Mouse (Mus musculus) liver, adult 2 months (tissue): ENCODE results near the gene Klrb1a. TPM values are rescaled to one million over a fixed set of nuclear protein-coding genes. Genes with fewer than 3 reads are reported as not detected.
"Not testable (repeated sequence)": the region's sequence is repeated elsewhere in the genome, so short reads cannot be mapped to it uniquely, and the experiment has no call there.

Experiments used
- DNase-seq: peaks from one replicate; pipeline ENCODE4 v3.0.0-alpha.2; 2011; ENCODE audit warnings: low read depth, low spot score; ENCODE audit errors: extremely low read depth
- H3K27ac ChIP-seq: fragments of 200-500 bp; replicated peaks from 2 replicates; pipeline ENCODE4 v1.5.1; 2012; ENCODE audit warnings: low read depth, mild to moderate bottlenecking, control low read depth, inconsistent platforms, low read length; ENCODE audit not compliant: insufficient read depth
- H3K27me3 ChIP-seq: fragments of 200-500 bp; 2 replicates; pipeline ENCODE4 v1.6.1; 2012; ENCODE audit warnings: mild to moderate bottlenecking, moderate library complexity, low read length, inconsistent platforms; ENCODE audit not compliant: control insufficient read depth, insufficient read depth
- H3K36me3 ChIP-seq: fragments of 200-500 bp; 2 replicates; pipeline ENCODE4 v1.6.1; 2012; ENCODE audit warnings: low read length, inconsistent platforms; ENCODE audit not compliant: control insufficient read depth, insufficient read depth
- H3K4me1 ChIP-seq: fragments of 200-500 bp; 2 replicates; pipeline ENCODE4 v1.6.1; 2011; ENCODE audit warnings: low read length; ENCODE audit not compliant: control insufficient read depth, insufficient read depth
- H3K4me3 ChIP-seq: fragments of 200-500 bp; 2 replicates; pipeline ENCODE4 v1.5.1; 2011; ENCODE audit warnings: low read depth, mild to moderate bottlenecking, control low read depth, low read length, moderate library complexity; ENCODE audit not compliant: insufficient read depth
- H3K79me2 ChIP-seq: fragments of 200-500 bp; 2 replicates; pipeline ENCODE4 v1.6.1; 2012; ENCODE audit warnings: inconsistent platforms, mild to moderate bottlenecking, low read length, moderate library complexity; ENCODE audit not compliant: control insufficient read depth, insufficient read depth
- H3K9ac ChIP-seq: fragments of 200-500 bp; 2 replicates; pipeline ENCODE4 v1.6.1; 2012; ENCODE audit warnings: low read depth, mild to moderate bottlenecking, control low read depth, inconsistent platforms, low read length
- CTCF ChIP-seq: fragments of 200-500 bp; IDR thresholded peaks from 2 replicates; pipeline ENCODE4 v1.5.1; 2011; ENCODE audit warnings: low read depth, low read length, control low read depth
- POLR2A ChIP-seq: fragments of 200-500 bp; IDR thresholded peaks from 2 replicates; pipeline ENCODE4 v1.6.1; 2011; ENCODE audit warnings: low read length, control low read depth; ENCODE audit not compliant: insufficient read depth; ENCODE audit errors: extremely low read depth
- WGBS: fragments of 180-500 bp; shearing (Covaris S2); methylation state at CpG from one replicate; pipeline ENCODE4 v1.1.7; 2018; 5-methylcytosine and 5-hydroxymethylcytosine counted together
- polyA plus RNA-seq: library from polyadenylated mRNA; depleted of rRNA; stranded (reverse); fragments of >200 nt; gene quantifications from 2 replicates; pipeline ENCODE4 v1.2.3, GENCODE M21; 2012
- total RNA-seq: library from RNA; depleted of rRNA; stranded (reverse); fragments of >200 nt; gene quantifications from 2 replicates; pipeline ENCODE4 v1.2.3, GENCODE M21; 2014

The Klrb1a gene
- total and polyA plus RNA-seq, 2 experiments, result not detected

DNA sequence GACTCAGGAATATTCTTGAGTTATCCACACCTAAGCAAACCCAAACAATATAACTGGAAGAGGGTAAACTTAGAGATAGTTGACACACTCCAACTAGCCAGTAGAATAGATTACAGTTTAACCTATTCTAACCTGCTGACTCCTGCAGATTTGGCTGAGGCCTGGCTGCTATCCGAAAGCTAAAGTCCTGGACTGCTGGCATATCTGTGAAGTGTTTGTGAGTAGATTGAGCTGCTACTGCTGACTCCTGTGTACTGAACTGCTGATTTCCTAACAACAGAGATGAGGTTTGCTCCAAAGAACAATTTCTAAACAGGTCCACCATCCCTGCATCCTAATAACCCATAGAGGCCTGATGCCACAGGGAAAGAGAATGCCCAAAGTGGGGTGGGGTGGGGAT is 26.9 kb upstream of the Klrb1a start:
- no peaks in the 10 kb centered on the region for H3K27me3 ChIP-seq
- no peak overlapping the region for H3K4me3 ChIP-seq
- TF ChIP-seq POLR2A (no peak), CTCF (no peak)
- no peaks in the 10 kb centered on the region for H3K79me2 ChIP-seq
- no peaks in the 10 kb centered on the region for H3K36me3 ChIP-seq
- WGBS, result 25% methylated on average over 1 of the region's 1 CpGs
- no peak overlapping the region for H3K9ac ChIP-seq
- H3K4me1 ChIP-seq, result peaks cover 12% of the 10 kb centered on the region
- no peak overlapping the region for H3K27ac ChIP-seq
- DNase-seq, result peak; percentile 98

DNA sequence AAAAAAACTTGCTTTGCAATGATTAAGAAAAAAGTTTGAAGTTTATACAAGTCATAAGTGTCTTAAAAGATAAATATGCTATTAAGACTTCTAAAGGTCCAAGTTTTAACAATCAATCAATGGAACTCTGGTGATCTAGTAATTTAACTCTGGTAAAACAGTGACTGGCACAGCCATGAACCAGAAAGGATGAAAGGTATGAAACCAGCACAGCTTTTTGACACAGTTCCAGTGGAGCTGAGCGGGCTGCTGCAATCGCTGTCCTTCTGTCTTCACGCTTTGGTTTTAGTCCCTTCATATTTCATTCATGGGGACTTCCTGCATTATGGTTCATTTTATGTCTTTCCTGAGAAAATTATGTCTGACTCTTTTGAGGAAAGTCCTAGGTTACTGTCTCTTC is 26.3 kb upstream of the Klrb1a start:
- WGBS, result 31% methylated on average over 3 of the region's 3 CpGs
- H3K27me3 ChIP-seq, result no peaks in the 10 kb centered on the region
- H3K9ac ChIP-seq, result no peak overlapping the region
- H3K36me3 ChIP-seq, result no peaks in the 10 kb centered on the region
- H3K4me3 ChIP-seq, result no peak overlapping the region
- TF ChIP-seq CTCF (no peak), POLR2A (no peak)
- DNase-seq, result peak; percentile 78
- H3K79me2 ChIP-seq, result no peaks in the 10 kb centered on the region
- no peak overlapping the region for H3K27ac ChIP-seq
- peaks cover 12% of the 10 kb centered on the region for H3K4me1 ChIP-seq

DNA sequence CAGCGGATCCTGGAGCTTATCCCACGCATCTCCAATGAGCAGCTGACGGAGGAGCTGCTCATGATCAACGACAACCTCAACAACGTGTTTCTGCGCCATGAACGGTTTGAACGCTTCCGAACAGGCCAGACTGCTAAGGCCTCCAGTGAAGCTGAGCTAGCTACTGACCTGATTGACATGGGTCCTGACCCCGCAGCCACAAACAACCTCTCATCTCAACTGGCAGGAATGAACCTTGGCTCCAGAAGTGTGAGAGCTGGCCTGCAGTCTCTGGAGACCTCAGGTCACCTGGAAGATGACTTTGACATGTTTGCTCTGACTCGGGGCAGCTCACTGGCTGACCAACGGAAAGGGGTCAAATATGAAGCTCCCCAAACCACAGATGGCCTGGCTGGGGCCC is 22.4 kb upstream of the Klrb1a start:
- H3K4me1 ChIP-seq, H3K27ac ChIP-seq, H3K79me2 ChIP-seq, H3K27me3 ChIP-seq, H3K9ac ChIP-seq, H3K36me3 ChIP-seq, H3K4me3 ChIP-seq: not testable (repeated sequence)
- peak; percentile 85 for DNase-seq
- WGBS, result 32% methylated on average over 12 of the region's 12 CpGs

DNA sequence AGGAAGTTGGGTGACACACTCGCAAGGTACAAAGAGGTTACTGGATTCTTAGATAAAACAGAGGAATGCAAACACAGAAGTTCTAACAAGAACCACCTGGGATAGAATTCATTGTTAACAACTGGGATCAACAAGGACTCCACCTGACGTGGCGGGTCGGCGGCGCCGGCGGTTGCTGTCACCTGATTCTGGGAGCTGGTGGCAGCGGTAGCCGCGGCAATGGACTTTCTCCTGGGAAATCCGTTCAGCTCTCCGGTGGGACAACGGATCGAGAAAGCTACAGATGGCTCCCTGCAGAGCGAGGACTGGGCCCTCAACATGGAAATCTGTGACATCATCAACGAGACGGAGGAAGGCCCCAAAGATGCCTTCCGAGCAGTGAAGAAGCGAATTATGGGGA is 21.4 kb upstream of the Klrb1a start:
- H3K27ac ChIP-seq, H3K79me2 ChIP-seq, DNase-seq, H3K4me3 ChIP-seq, H3K36me3 ChIP-seq, H3K4me1 ChIP-seq, H3K9ac ChIP-seq, H3K27me3 ChIP-seq: not testable (repeated sequence)
- 97% methylated on average over 20 of the region's 20 CpGs for WGBS

DNA sequence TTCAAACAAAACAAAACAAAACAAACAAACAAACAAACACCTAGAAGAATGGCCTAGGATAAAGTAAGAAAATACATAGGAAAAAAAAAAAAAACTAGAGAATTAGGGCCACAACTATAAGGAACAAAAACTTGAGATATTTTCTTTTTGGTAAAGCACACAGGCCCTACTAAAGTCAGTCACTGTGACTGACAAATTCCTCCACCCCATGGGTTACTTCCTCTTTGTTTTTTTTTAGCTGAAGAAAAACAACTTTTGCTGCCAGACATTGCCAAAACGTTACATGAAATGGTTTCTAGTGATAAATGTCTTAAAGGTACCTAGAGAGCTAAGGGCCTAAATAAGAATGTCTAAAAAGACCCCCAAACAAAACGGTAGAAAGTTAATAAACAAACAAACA is 20.7 kb upstream of the Klrb1a start:
- Histone ChIP-seq H3K36me3 (no peaks in the 10 kb centered on the region), H3K4me1 (peaks cover 3% of the 10 kb centered on the region; the same call in 1 of the 2 replicates), H3K27ac (no peak overlapping the region), H3K9ac (no peak overlapping the region), H3K79me2 (no peaks in the 10 kb centered on the region), H3K27me3 (no peaks in the 10 kb centered on the region), H3K4me3 (no peak overlapping the region)
- TF ChIP-seq CTCF (no peak), POLR2A (no peak)
- WGBS, result 50% methylated on average over 2 of the region's 2 CpGs
- DNase-seq, result no peak

DNA sequence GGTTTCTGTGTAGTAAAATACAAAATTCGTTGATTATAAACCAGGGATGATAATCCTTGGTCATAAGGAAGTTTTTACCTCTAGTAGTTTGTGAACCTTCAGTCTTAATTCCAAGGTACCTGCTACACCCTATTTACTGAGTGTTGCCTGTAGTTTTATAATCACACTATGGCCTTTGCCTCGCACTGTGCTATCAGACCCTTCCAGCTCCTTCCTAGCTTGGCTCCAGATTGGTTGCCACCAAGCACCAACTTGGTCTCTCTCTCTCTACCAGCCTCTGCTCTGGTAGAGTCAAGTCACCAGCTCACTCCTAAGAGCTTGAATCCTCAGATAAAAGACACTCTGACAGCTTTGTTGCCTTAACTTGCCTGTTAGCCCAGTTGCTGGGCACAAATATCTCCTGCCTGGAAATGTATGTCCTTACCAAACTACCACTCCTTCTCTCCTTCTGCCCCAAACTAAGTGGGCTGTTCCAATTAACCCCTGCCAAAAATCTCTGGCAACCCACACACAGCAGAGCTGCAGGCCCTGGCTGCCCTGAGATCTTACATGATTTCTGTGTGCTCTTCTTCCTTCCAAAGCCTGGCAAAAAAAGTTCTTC is 17.9 kb upstream of the Klrb1a start:
- H3K4me1 ChIP-seq, result 0 out of 2 replicates have a peak, but pooled peaks cover 3% of the 10 kb centered on the region
- TF ChIP-seq CTCF (no peak), POLR2A (no peak)
- no peaks in the 10 kb centered on the region for H3K36me3 ChIP-seq
- no peak overlapping the region for H3K4me3 ChIP-seq
- WGBS, result 75% methylated on average over 2 of the region's 2 CpGs
- DNase-seq, result no peak
- no peaks in the 10 kb centered on the region for H3K27me3 ChIP-seq
- H3K27ac ChIP-seq, result no peak overlapping the region
- H3K79me2 ChIP-seq, result no peaks in the 10 kb centered on the region
- no peak overlapping the region for H3K9ac ChIP-seq

DNA sequence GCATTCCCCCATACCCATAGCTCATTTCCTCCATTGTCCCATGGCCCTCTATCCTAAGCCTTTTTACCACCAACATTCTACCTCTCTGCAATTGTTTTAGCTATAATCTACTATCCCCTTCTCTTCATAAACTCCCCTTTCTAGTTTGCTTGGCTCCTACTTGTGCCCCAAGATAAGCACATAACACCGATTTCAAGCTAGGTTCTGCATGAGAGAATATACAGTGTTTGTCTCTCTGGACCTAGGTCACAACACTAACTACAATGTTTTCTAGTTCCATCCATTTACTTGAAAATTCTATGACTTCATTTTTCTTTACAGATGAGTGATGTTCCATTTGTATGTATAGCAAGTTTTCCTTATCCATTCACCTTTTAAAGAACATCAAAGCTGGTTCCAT is 17.3 kb upstream of the Klrb1a start:
- H3K9ac ChIP-seq, result no peak overlapping the region

DNA sequence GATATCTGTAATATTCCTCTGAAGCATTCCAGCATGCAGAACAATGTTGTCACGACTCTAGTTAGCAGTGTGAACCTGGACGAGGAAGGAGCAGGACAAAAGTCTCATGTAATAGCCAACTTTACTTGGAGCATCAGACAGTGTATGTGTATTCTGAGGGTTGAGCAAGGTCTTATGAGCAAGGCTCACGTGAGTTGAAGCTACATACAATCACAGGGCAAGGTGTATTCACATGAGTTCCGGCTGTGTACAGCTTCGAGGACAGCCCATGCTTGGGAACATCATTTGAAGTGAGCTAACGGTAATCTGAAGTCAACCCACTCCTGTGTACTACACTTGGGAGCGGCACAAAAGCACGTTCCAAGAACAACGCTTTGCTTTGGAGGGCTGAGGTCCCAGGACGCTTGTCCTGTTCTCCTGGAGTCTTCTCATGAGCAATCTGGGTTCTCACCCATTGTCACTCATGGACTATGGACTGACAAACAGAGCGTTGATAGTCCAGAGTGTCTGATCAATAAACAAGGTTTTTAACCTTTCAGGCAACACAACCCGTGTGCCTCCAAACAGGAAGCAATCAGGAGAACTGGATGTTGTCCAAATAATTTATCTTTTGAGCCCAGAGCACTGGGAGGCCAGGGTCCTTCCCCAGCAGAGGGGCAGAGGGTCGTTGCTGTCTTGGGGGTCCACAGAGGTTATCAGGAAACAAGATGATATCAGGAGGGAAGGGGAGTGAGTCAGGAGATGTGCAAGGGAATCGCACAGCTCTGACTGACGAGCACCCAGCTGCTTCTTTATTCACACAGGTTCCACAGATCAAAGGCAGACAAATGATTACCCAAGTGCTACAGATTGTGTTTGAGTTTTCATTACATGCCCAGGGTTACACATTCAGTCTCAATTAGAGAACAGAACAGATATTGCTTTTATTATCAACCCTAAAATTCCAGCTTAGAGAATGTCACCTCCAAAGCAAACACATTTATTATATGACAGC is 7.9 kb upstream of the Klrb1a start:
- H3K27me3 ChIP-seq, H3K36me3 ChIP-seq, H3K79me2 ChIP-seq: not testable (repeated sequence)
- H3K27ac ChIP-seq, result peak overlapping the region; percentile 97
- 18% methylated on average over 15 of the region's 15 CpGs for WGBS
- H3K4me3 ChIP-seq, result peak overlapping the region; percentile 35
- peaks cover 14% of the 10 kb centered on the region; the same call in 1 of the 2 replicates for H3K4me1 ChIP-seq
- peak overlapping the region; percentile 34; the same call in 1 of the 2 replicates for H3K9ac ChIP-seq
- peak; percentile 97 for DNase-seq

More for the DNA sequence above, 17.3 kb upstream of the Klrb1a start:
- H3K4me3 ChIP-seq, result no peak overlapping the region
- no peaks in the 10 kb centered on the region for H3K36me3 ChIP-seq
- 89% methylated on average over 1 of the region's 1 CpGs for WGBS
- no peaks in the 10 kb centered on the region for H3K27me3 ChIP-seq
- DNase-seq, result no peak
- H3K79me2 ChIP-seq, result no peaks in the 10 kb centered on the region
- TF ChIP-seq CTCF (no peak), POLR2A (no peak)
- H3K27ac ChIP-seq, result no peak overlapping the region
- H3K4me1 ChIP-seq, result 0 out of 2 replicates have a peak, but pooled peaks cover 3% of the 10 kb centered on the region
